Mouse (Mus musculus) testis, adult 2 months (tissue): ENCODE data around the gene Ppargc1a.

ENCODE experiments used
- CTCF ChIP-seq: fragments of 200-500 bp; IDR thresholded peaks from 2 replicates; pipeline ENCODE4 v1.5.1; 2012; ENCODE audit warnings: low read depth, mild to moderate bottlenecking, inconsistent platforms, low read length, moderate library complexity; ENCODE audit not compliant: control insufficient read depth, insufficient read depth, insufficient replicate concordance
- POLR2A ChIP-seq: fragments of 200-500 bp; IDR thresholded peaks from 2 replicates; pipeline ENCODE4 v1.6.1; 2012; ENCODE audit warnings: low read depth, mild to moderate bottlenecking, inconsistent platforms, low read length, moderate library complexity; ENCODE audit not compliant: control insufficient read depth

DNA sequence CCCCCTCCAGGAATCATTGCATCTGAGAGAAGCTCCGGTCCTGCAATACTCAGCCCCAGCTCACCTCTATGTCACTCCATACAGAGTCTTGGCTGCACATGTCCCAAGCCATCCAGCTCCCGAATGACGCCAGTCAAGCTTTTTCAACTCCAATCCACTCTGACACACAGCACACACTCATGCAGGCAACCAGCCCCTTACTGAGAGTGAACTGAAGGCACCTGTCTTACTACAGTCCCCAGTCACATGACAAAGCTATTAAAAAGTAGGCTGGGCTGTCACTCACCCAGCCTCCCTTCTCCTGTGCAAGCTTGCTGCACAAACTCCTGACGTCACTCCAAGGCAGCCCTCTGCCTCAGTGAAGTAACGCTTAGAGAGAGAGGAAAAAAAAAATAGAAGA is 13.9 kb downstream of the Ppargc1a start:
- TF ChIP-seq CTCF (no peak), POLR2A (no peak)
